ENCODE assay signal across 28 mouse cellular contexts in the genomic region with DNA sequence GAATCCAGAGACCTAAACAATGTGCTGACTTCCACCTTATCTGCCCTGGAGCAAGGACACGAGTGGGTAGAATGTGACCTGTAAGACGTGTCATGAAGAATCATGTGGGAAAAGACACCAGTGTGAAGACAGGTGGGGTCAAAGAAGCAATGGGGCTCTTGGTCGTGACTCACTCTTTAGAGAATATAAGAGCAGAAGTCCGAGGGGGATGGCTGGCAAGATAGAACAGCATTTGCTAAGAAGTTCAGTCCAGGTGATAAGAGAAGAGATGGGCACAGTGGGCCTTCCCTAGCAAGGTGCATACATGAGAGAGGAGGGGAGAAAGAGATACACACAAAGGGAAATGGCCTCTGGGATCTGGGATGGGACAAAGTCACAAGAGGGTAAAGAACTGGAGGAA.
"Had no signal": no experiment of that assay in that cellular context is flagged by ENCODE, and none has a peak within 500 bp of the region (broad histone marks: within the 10 kb centered on the region; RNA-seq: fewer than 3 reads in every experiment).

No protein-coding gene starts in this region.

- ATAC-seq: forebrain, embryonic 13.5 days; forebrain, embryonic 14.5 days; forebrain, embryonic 15.5 days; forebrain, embryonic 16.5 days; forebrain, postnatal 0 days had no signal

- H3K9ac ChIP-seq: embryonic facial prominence, embryonic 12.5 days; embryonic facial prominence, embryonic 13.5 days; embryonic facial prominence, embryonic 15.5 days; forebrain, embryonic 12.5 days; forebrain, embryonic 13.5 days; forebrain, embryonic 15.5 days; forebrain, postnatal 0 days had no signal

- DNase-seq: cerebellum, adult 2 months; cerebellum, adult 8-10 months; cerebellum, adult 9-10 months; cerebellum, adult 9-11 months; cerebellum, postnatal 10 days; cerebellum, postnatal 14 days; cerebellum, postnatal 25 days; cerebellum, postnatal 36 days; embryo, embryonic 11 days; forebrain, postnatal 0 days; gastrocnemius, adult 2 months; gastrocnemius, postnatal 10 days; gastrocnemius, postnatal 14 days; gastrocnemius, postnatal 25 days; gastrocnemius, postnatal 36 days; heart, adult 18-20 months; heart, adult 2 months had no signal

- H3K4me2 ChIP-seq: embryonic facial prominence, embryonic 12.5 days; embryonic facial prominence, embryonic 13.5 days; embryonic facial prominence, embryonic 15.5 days; forebrain, embryonic 12.5 days; forebrain, embryonic 13.5 days; forebrain, embryonic 15.5 days had no signal

- H3K36me3 ChIP-seq: forebrain, embryonic 15.5 days had no signal

- H3K4me3 ChIP-seq: embryonic facial prominence, embryonic 10.5 days; embryonic facial prominence, embryonic 12.5 days; embryonic facial prominence, embryonic 13.5 days; embryonic facial prominence, embryonic 15.5 days; erythroblast, embryonic 14.5 days; forebrain, embryonic 10.5 days; forebrain, embryonic 12.5 days; forebrain, embryonic 13.5 days; forebrain, embryonic 15.5 days; gastrocnemius, adult 2 months; heart, adult 2 months had no signal

- H3K27ac ChIP-seq: embryonic facial prominence, embryonic 10.5 days; embryonic facial prominence, embryonic 12.5 days; embryonic facial prominence, embryonic 13.5 days; embryonic facial prominence, embryonic 15.5 days; forebrain, embryonic 10.5 days; forebrain, embryonic 12.5 days; forebrain, embryonic 13.5 days; forebrain, embryonic 15.5 days; gastrocnemius, adult 2 months; heart, adult 2 months had no signal

- H3K9me3 ChIP-seq: embryonic facial prominence, embryonic 12.5 days; embryonic facial prominence, embryonic 13.5 days; embryonic facial prominence, embryonic 15.5 days; forebrain, embryonic 10.5 days; forebrain, embryonic 12.5 days; forebrain, embryonic 13.5 days; forebrain, embryonic 15.5 days had no signal

- H3K27me3 ChIP-seq: embryonic facial prominence, embryonic 12.5 days; embryonic facial prominence, embryonic 13.5 days; embryonic facial prominence, embryonic 15.5 days; forebrain, embryonic 12.5 days; forebrain, embryonic 13.5 days; forebrain, embryonic 15.5 days had no signal
